Mouse (Mus musculus) macrophage (primary cell): ENCODE data around the gene Vasp. TPM values are rescaled to one million over a fixed set of nuclear protein-coding genes. Genes with fewer than 3 reads are reported as not detected.

Experiments
- H3K27ac ChIP-seq: fragments of 350-480 bp; formaldehyde crosslinking; 2 replicates; pipeline ENCODE4 v1.9.0; 2021
- H3K36me3 ChIP-seq: fragments of 350-480 bp; formaldehyde crosslinking; 2 replicates; pipeline ENCODE4 v1.9.0; 2021; ENCODE audit errors: inconsistent target
- H3K4me3 ChIP-seq: fragments of 350-480 bp; formaldehyde crosslinking; 2 replicates; pipeline ENCODE4 v1.9.0; 2021; ENCODE audit errors: inconsistent target
- H3K79me2 ChIP-seq: fragments of 350-480 bp; formaldehyde crosslinking; 2 replicates; pipeline ENCODE4 v1.9.0; 2021; ENCODE audit errors: inconsistent target
- WGBS: methylation state at CpG from one replicate; pipeline ENCODE4 v1.1.7; 2026; ENCODE audit warnings: inconsistent platforms; ENCODE audit not compliant: missing documents; 5-methylcytosine and 5-hydroxymethylcytosine counted together
- polyA plus RNA-seq: library from polyadenylated mRNA; stranded (reverse); fragments of 250-400 nt; gene quantifications from 3 replicates; pipeline ENCODE4 v1.2.4, GENCODE M21; 2018; ENCODE audit warnings: inconsistent platforms

Gene Vasp
- polyA plus RNA-seq, 1 experiment from 2014 or later, result 29.1 TPM

GRCm38 (mm10) chr7:19307739-19308453 is 36.3 kb upstream of the Vasp start:
- Histone ChIP-seq H3K79me2 (no peaks in the 10 kb centered on the region), H3K4me3 (peak overlapping the region; percentile 63), H3K36me3 (no peaks in the 10 kb centered on the region), H3K27ac (peak overlapping the region; percentile 54)
- WGBS, result 7% methylated on average over 15 of the region's 18 CpGs

GRCm38 (mm10) chr7:19306819-19307738 is 35.5 kb upstream of the Vasp start:
- Histone ChIP-seq H3K36me3 (no peaks in the 10 kb centered on the region), H3K27ac (no peak overlapping the region), H3K4me3 (no peak overlapping the region), H3K79me2 (no peaks in the 10 kb centered on the region)
- WGBS, result 84% methylated on average over 20 of the region's 25 CpGs

GRCm38 (mm10) chr7:19305796-19306765 is 34.5 kb upstream of the Vasp start:
- WGBS, result 80% methylated on average over 16 of the region's 16 CpGs

GRCm38 (mm10) chr7:19305413-19305735 is 33.8 kb upstream of the Vasp start:
- H3K4me3 ChIP-seq, result no peak overlapping the region
- no peaks in the 10 kb centered on the region for H3K79me2 ChIP-seq
- no peak overlapping the region for H3K27ac ChIP-seq
- WGBS, result 25% methylated on average over 6 of the region's 6 CpGs
- H3K36me3 ChIP-seq, result no peaks in the 10 kb centered on the region

More at GRCm38 (mm10) chr7:19305796-19306765, 34.5 kb upstream of the Vasp start:
- no peaks in the 10 kb centered on the region for H3K79me2 ChIP-seq
- no peaks in the 10 kb centered on the region for H3K36me3 ChIP-seq
- H3K27ac ChIP-seq, result no peak overlapping the region
- no peak overlapping the region for H3K4me3 ChIP-seq

GRCm38 (mm10) chr7:19304501-19305412 is 33.1 kb upstream of the Vasp start:
- no peak overlapping the region for H3K27ac ChIP-seq
- 7% methylated on average over 47 of the region's 48 CpGs for WGBS

GRCm38 (mm10) chr7:19303770-19304169 is 32.2 kb upstream of the Vasp start:
- no peaks in the 10 kb centered on the region for H3K36me3 ChIP-seq
- 2% methylated on average over 16 of the region's 16 CpGs for WGBS
- no peaks in the 10 kb centered on the region for H3K79me2 ChIP-seq
- no peak overlapping the region for H3K27ac ChIP-seq
- H3K4me3 ChIP-seq, result no peak overlapping the region

More at GRCm38 (mm10) chr7:19304501-19305412, 33.1 kb upstream of the Vasp start:
- Histone ChIP-seq H3K79me2 (no peaks in the 10 kb centered on the region), H3K4me3 (no peak overlapping the region), H3K36me3 (no peaks in the 10 kb centered on the region)

GRCm38 (mm10) chr7:19303046-19303305 is 31.4 kb upstream of the Vasp start:
- Histone ChIP-seq H3K27ac (no peak overlapping the region), H3K36me3 (no peaks in the 10 kb centered on the region), H3K4me3 (no peak overlapping the region), H3K79me2 (no peaks in the 10 kb centered on the region)
- WGBS, result 84% methylated on average over 11 of the region's 12 CpGs

GRCm38 (mm10) chr7:19302264-19303045 is 30.8 kb upstream of the Vasp start:
- WGBS, result 65% methylated on average over 13 of the region's 13 CpGs
- Histone ChIP-seq H3K36me3 (no peaks in the 10 kb centered on the region), H3K27ac (no peak overlapping the region), H3K4me3 (no peak overlapping the region), H3K79me2 (no peaks in the 10 kb centered on the region)

GRCm38 (mm10) chr7:19301461-19302263 is 30.0 kb upstream of the Vasp start:
- 18% methylated on average over 16 of the region's 16 CpGs for WGBS
- no peak overlapping the region for H3K4me3 ChIP-seq
- no peak overlapping the region for H3K27ac ChIP-seq
- H3K36me3 ChIP-seq, result no peaks in the 10 kb centered on the region
- H3K79me2 ChIP-seq, result no peaks in the 10 kb centered on the region

- WGBS, result under 1% methylated on average over 26 of the region's 29 CpGs
- Histone ChIP-seq H3K4me3 (peak overlapping the region; percentile 34), H3K79me2 (no peaks in the 10 kb centered on the region)
Observed at GRCm38 (mm10) chr7:19300501-19301421, 29.1 kb upstream of the Vasp start.

GRCm38 (mm10) chr7:19299194-19299593 is 27.6 kb upstream of the Vasp start:
- 39% methylated on average over 2 of the region's 3 CpGs for WGBS
- no peak overlapping the region for H3K4me3 ChIP-seq
- H3K79me2 ChIP-seq, result no peaks in the 10 kb centered on the region
- no peak overlapping the region for H3K27ac ChIP-seq
- H3K36me3 ChIP-seq, result no peaks in the 10 kb centered on the region

More at GRCm38 (mm10) chr7:19300501-19301421, 29.1 kb upstream of the Vasp start:
- H3K27ac ChIP-seq, result peak overlapping the region; percentile 42
- H3K36me3 ChIP-seq, result no peaks in the 10 kb centered on the region

GRCm38 (mm10) chr7:19297794-19298193 is 26.2 kb upstream of the Vasp start:
- WGBS, result 86% methylated on average over 5 of the region's 5 CpGs
- no peak overlapping the region for H3K27ac ChIP-seq
- H3K36me3 ChIP-seq, result no peaks in the 10 kb centered on the region
- H3K79me2 ChIP-seq, result no peaks in the 10 kb centered on the region
- no peak overlapping the region for H3K4me3 ChIP-seq
